Mouse (Mus musculus): ENCODE results near the gene Stmn3.

Stmn3 gene

GRCm38 (mm10) chr2:181314080-181314810 lies at the start of gene Stmn3:
TSS of gene Stmn3 (minus strand) at chr2:181314500.
- DNase-seq (ENCODE audit: low read depth, low spot score), result peak; percentile 57

GRCm38 (mm10) chr2:181363946-181364345 lies 49.6 kb upstream of the Stmn3 start:
- no peak for DNase-seq (ENCODE audit: low read depth, low spot score)

GRCm38 (mm10) chr2:181356780-181357179 lies 42.5 kb upstream of the Stmn3 start:
- DNase-seq (ENCODE audit: low read depth, low spot score), result no peak

- DNase-seq (ENCODE audit: low read depth, low spot score), result no peak
Observed at GRCm38 (mm10) chr2:181342766-181343165, 28.5 kb upstream of the Stmn3 start.

GRCm38 (mm10) chr2:181340426-181340825 lies 26.1 kb upstream of the Stmn3 start:
- no peak for DNase-seq (ENCODE audit: low read depth, low spot score)

GRCm38 (mm10) chr2:181334023-181334422 lies 19.7 kb upstream of the Stmn3 start:
- DNase-seq (ENCODE audit: low read depth, low spot score), result peak; percentile 61

- no peak for DNase-seq (ENCODE audit: low read depth, low spot score)
Observed at GRCm38 (mm10) chr2:181332542-181332941, 18.2 kb upstream of the Stmn3 start.

- DNase-seq (ENCODE audit: low read depth, low spot score), result no peak
Observed at GRCm38 (mm10) chr2:181326098-181326497, 11.8 kb upstream of the Stmn3 start.

GRCm38 (mm10) chr2:181322136-181322535 lies 7.8 kb upstream of the Stmn3 start:
- no peak for DNase-seq (ENCODE audit: low read depth, low spot score)

GRCm38 (mm10) chr2:181320103-181320499 lies 5.8 kb upstream of the Stmn3 start:
- no peak for DNase-seq (ENCODE audit: low read depth, low spot score)

- peak; percentile 90 for DNase-seq (ENCODE audit: low read depth, low spot score)
Observed at GRCm38 (mm10) chr2:181319248-181320102, 5.2 kb upstream of the Stmn3 start, which contains the start of gene Rtel1. TSS of gene Rtel1 (plus strand) at chr2:181319739.

GRCm38 (mm10) chr2:181313344-181314079 lies 788 bp downstream of the Stmn3 start:
- no peak for DNase-seq (ENCODE audit: low read depth, low spot score)

- no peak for DNase-seq (ENCODE audit: low read depth, low spot score)
Observed at GRCm38 (mm10) chr2:181313006-181313343, 1.3 kb downstream of the Stmn3 start.

- DNase-seq (ENCODE audit: low read depth, low spot score), result no peak
Observed at GRCm38 (mm10) chr2:181312435-181312834, 1.9 kb downstream of the Stmn3 start.

GRCm38 (mm10) chr2:181307144-181307804 lies 7.0 kb downstream of the Stmn3 start:
- peak; percentile 63 for DNase-seq (ENCODE audit: low read depth, low spot score)

GRCm38 (mm10) chr2:181304944-181305343 lies 9.4 kb downstream of the Stmn3 start:
- no peak for DNase-seq (ENCODE audit: low read depth, low spot score)

GRCm38 (mm10) chr2:181302041-181302440 lies 12.3 kb downstream of the Stmn3 start:
- peak; percentile 51 for DNase-seq (ENCODE audit: low read depth, low spot score)

- no peak for DNase-seq (ENCODE audit: low read depth, low spot score)
Observed at GRCm38 (mm10) chr2:181290937-181291336, 23.4 kb downstream of the Stmn3 start.

GRCm38 (mm10) chr2:181288691-181289090 lies 25.6 kb downstream of the Stmn3 start:
- DNase-seq (ENCODE audit: low read depth, low spot score), result no peak

- DNase-seq (ENCODE audit: low read depth, low spot score), result peak; percentile 98
Observed at GRCm38 (mm10) chr2:181287958-181288350, 26.3 kb downstream of the Stmn3 start, which contains the start of gene Gmeb2. TSS of gene Gmeb2 (minus strand) at chr2:181288035.

- DNase-seq (ENCODE audit: low read depth, low spot score), result peak; percentile 70
Observed at GRCm38 (mm10) chr2:181287338-181287957, 26.9 kb downstream of the Stmn3 start.

All from forelimb bud, embryonic 11.5 days (tissue).